Mouse (Mus musculus) stomach, postnatal 0 days (tissue): Measurements from ENCODE around the gene Ube2d1.

Experiments used
- CTCF ChIP-seq: IDR thresholded peaks from 2 replicates; pipeline ENCODE4 v1.5.1; 2016; ENCODE audit warnings: antibody characterized with exemption, low read depth, mild to moderate bottlenecking, moderate library complexity
- EP300 ChIP-seq: optimal IDR thresholded peaks from 2 replicates; pipeline ENCODE3; 2016; ENCODE audit warnings: antibody characterized with exemption

DNA sequence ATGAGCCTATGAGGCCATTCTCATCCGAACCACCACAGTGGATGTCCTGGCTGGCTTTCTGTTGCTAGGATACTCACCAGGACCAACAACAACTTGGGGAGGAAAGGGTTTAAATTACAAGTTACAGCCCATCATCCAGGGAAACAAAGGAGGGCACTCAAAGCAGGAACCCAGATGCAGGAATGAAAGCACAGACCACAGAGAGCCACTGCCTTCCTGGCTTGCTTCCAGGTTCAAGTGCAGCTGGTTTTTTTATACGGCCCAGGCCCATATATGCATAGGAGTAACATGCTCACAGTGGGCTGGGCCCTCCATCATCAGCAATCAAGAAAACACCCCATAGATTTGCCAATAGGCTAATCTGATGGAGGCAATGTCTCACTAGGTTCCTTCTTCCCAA is 62.4 kb downstream of the Ube2d1 start:
- TF ChIP-seq CTCF, result no peak
- no peak for TF ChIP-seq EP300
